Comparison of ENCODE assay signal across 39 mouse cellular contexts in the genomic region with DNA sequence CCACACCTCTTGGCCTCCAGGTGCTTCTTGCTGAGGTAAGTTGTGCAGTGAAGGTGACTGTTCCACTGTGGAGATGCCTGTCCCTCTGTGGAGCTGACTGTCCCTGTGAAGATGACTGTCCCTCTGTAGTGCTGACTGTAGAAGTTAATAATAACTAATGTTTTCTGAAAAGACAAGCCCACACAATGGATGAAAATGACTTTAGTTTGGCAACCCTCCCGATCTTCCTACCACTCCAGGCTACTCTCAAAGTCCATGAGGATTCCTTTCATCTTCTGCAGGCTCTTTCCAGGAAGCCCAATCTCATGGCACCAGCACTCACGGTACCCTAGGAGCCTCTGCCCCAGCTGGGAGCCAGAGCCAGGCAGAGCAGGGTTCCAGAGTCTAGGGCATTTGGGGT. TPM values are rescaled to one million over a fixed set of nuclear protein-coding genes. Genes with fewer than 3 reads are reported as not detected.
"Had no signal": no experiment of that assay in that cellular context is flagged by ENCODE, and none has a peak within 500 bp of the region (broad histone marks: within the 10 kb centered on the region; RNA-seq: fewer than 3 reads in every experiment).

No protein-coding gene starts in this region.

- H3K4me2 ChIP-seq: heart, embryonic 11.5 days; heart, embryonic 12.5 days; heart, embryonic 13.5 days; heart, embryonic 15.5 days; hindbrain, embryonic 12.5 days; hindbrain, embryonic 13.5 days; hindbrain, embryonic 14.5 days; hindbrain, embryonic 15.5 days; kidney, embryonic 15.5 days had no signal

- H3K9ac ChIP-seq: heart, embryonic 12.5 days; heart, embryonic 13.5 days; heart, embryonic 15.5 days; hindbrain, embryonic 12.5 days; hindbrain, embryonic 13.5 days; hindbrain, embryonic 14.5 days; hindbrain, embryonic 15.5 days; kidney, embryonic 15.5 days had no signal

- H3K36me3 ChIP-seq: heart, embryonic 10.5 days; heart, embryonic 12.5 days; heart, embryonic 13.5 days; heart, embryonic 15.5 days; hindbrain, embryonic 10.5 days; hindbrain, embryonic 12.5 days; hindbrain, embryonic 13.5 days; hindbrain, embryonic 15.5 days; kidney, embryonic 15.5 days had no signal

- ATAC-seq: hindbrain, embryonic 16.5 days; hindbrain, postnatal 0 days; inflammation-experienced regulatory T-cells, adult 6 months; intestine, postnatal 0 days had no signal

- DNase-seq: heart, adult 2 months; heart, postnatal 10 days; heart, postnatal 14 days; heart, postnatal 36 days; heart, postnatal 4 days; kidney, adult 11 months; kidney, adult 18-20 months; kidney, adult 8-10 months; kidney, adult 9 months; kidney, postnatal 10 days; kidney, postnatal 25 days; kidney, postnatal 36 days; kidney, postnatal 4 days; layer of hippocampus, adult 9-11 months; layer of hippocampus, postnatal 36 days had no signal

- H3K27ac ChIP-seq: heart, adult 2 months; heart, embryonic 10.5 days; heart, embryonic 13.5 days; heart, embryonic 15.5 days; hindbrain, embryonic 10.5 days; hindbrain, embryonic 12.5 days; hindbrain, embryonic 13.5 days; hindbrain, embryonic 14.5 days; hindbrain, embryonic 15.5 days; hindbrain, postnatal 0 days; kidney, embryonic 15.5 days; kidney, postnatal 0 days; layer of hippocampus, adult 2 months; left cerebral cortex, adult 2 months had no signal

- H3K4me3 ChIP-seq: heart, adult 2 months; heart, embryonic 10.5 days; heart, embryonic 12.5 days; heart, embryonic 13.5 days; heart, embryonic 15.5 days; hindbrain, embryonic 10.5 days; hindbrain, embryonic 12.5 days; hindbrain, embryonic 13.5 days; hindbrain, embryonic 15.5 days; kidney, embryonic 15.5 days; layer of hippocampus, adult 2 months; left cerebral cortex, adult 2 months had no signal

- H3K9me3 ChIP-seq: heart, embryonic 10.5 days; heart, embryonic 12.5 days; heart, embryonic 13.5 days; heart, embryonic 15.5 days; hindbrain, embryonic 10.5 days; hindbrain, embryonic 12.5 days; hindbrain, embryonic 13.5 days; hindbrain, embryonic 15.5 days; kidney, embryonic 15.5 days had no signal

- H3K27me3 ChIP-seq: hindbrain, embryonic 15.5 days; kidney, embryonic 15.5 days had no signal

RNA-seq across cellular contexts. Expression of a gene that starts 37.7 kb away (rescaled TPM):
- polyA plus RNA-seq: heart, adult 2 months; heart, embryonic 12.5 days; heart, embryonic 14.5 days; heart, embryonic 15.5 days; heart, embryonic 16.5 days; heart, postnatal 0 days; inflammation-experienced regulatory T-cells, adult 6 months; intestine, embryonic 14.5 days; kidney, embryonic 14.5 days; kidney, embryonic 15.5 days; kidney, embryonic 16.5 days; kidney, postnatal 0 days had no signal
